Mouse (Mus musculus): ENCODE data around the gene Gm14180. TPM values are rescaled to one million over a fixed set of nuclear protein-coding genes. Genes with fewer than 3 reads are reported as not detected.
"Not testable (repeated sequence)": the region's sequence is repeated elsewhere in the genome, so short reads cannot be mapped to it uniquely, and the experiment has no call there.

Gm14180 gene
- polyA plus RNA-seq, 1 experiment, result not detected

- no peak for DNase-seq
- Histone ChIP-seq H3K27me3 (ENCODE audit: control insufficient read depth, insufficient read depth, low read length) (no peaks in the 10 kb centered on the region), H3K4me3 (ENCODE audit: control insufficient read depth, insufficient read depth, low read length) (no peak overlapping the region), H3K36me3 (ENCODE audit: control insufficient read depth, insufficient read depth, low read length) (no peaks in the 10 kb centered on the region), H3K4me1 (replicated peaks; ENCODE audit: control insufficient read depth, insufficient read depth, low read length) (no peaks in the 10 kb centered on the region), H3K27ac (ENCODE audit: control insufficient read depth, insufficient read depth, low read length) (no peak overlapping the region)
- 84% methylated on average over 2 of the region's 2 CpGs for WGBS
- TF ChIP-seq POLR2A (IDR thresholded peaks at IDR 0.05; ENCODE audit: control insufficient read depth, extremely low read depth, insufficient read depth, low read length, poor library complexity), result no peak
- no peak for TF ChIP-seq CTCF (IDR thresholded peaks at IDR 0.05; ENCODE audit: borderline replicate concordance, control insufficient read depth, extremely low read depth, insufficient read depth, low read length, poor library complexity)
These were observed 10.0 kb downstream of the Gm14180 start for GRCm38 (mm10) chr11:99724061-99724460.

GRCm38 (mm10) chr11:99718759-99719158 lies 15.3 kb downstream of the Gm14180 start:
- TF ChIP-seq POLR2A (IDR thresholded peaks at IDR 0.05; ENCODE audit: control insufficient read depth, extremely low read depth, insufficient read depth, low read length, poor library complexity) (no peak), CTCF (IDR thresholded peaks at IDR 0.05; ENCODE audit: borderline replicate concordance, control insufficient read depth, extremely low read depth, insufficient read depth, low read length, poor library complexity) (no peak)
- no peak overlapping the region for H3K4me3 ChIP-seq (ENCODE audit: control insufficient read depth, insufficient read depth, low read length)
- WGBS, result 94% methylated on average over 1 of the region's 1 CpGs
- no peaks in the 10 kb centered on the region for H3K27me3 ChIP-seq (ENCODE audit: control insufficient read depth, insufficient read depth, low read length)
- H3K27ac ChIP-seq (ENCODE audit: control insufficient read depth, insufficient read depth, low read length), result no peak overlapping the region
- no peaks in the 10 kb centered on the region for H3K36me3 ChIP-seq (ENCODE audit: control insufficient read depth, insufficient read depth, low read length)
- no peak for DNase-seq
- no peaks in the 10 kb centered on the region for H3K4me1 ChIP-seq (replicated peaks; ENCODE audit: control insufficient read depth, insufficient read depth, low read length)

GRCm38 (mm10) chr11:99690463-99690862 lies 43.6 kb downstream of the Gm14180 start, which contains the start of gene Gm14190:
Gm14190 (minus strand) TSS chr11:99690740.
- Histone ChIP-seq H3K4me3 (ENCODE audit: control insufficient read depth, insufficient read depth, low read length) (no peak within 1 kb of the TSS), H3K27ac (ENCODE audit: control insufficient read depth, insufficient read depth, low read length) (no peak within 1 kb of the TSS), H3K36me3 (ENCODE audit: control insufficient read depth, insufficient read depth, low read length) (no peaks in the 10 kb centered on the region), H3K27me3 (ENCODE audit: control insufficient read depth, insufficient read depth, low read length) (no peaks in the 10 kb centered on the region), H3K4me1 (replicated peaks; ENCODE audit: control insufficient read depth, insufficient read depth, low read length) (no peaks in the 10 kb centered on the region)
- TF ChIP-seq CTCF (IDR thresholded peaks at IDR 0.05; ENCODE audit: borderline replicate concordance, control insufficient read depth, extremely low read depth, insufficient read depth, low read length, poor library complexity) (no peak), POLR2A (IDR thresholded peaks at IDR 0.05; ENCODE audit: control insufficient read depth, extremely low read depth, insufficient read depth, low read length, poor library complexity) (no peak)
- DNase-seq, result no peak
- 91% methylated on average over 1 of the region's 1 CpGs for WGBS

GRCm38 (mm10) chr11:99685235-99685634 lies 48.9 kb downstream of the Gm14180 start:
- not testable (repeated sequence) for DNase-seq; H3K27me3 ChIP-seq (ENCODE audit: control insufficient read depth, insufficient read depth, low read length); H3K27ac ChIP-seq (ENCODE audit: control insufficient read depth, insufficient read depth, low read length); H3K4me1 ChIP-seq (replicated peaks; ENCODE audit: control insufficient read depth, insufficient read depth, low read length); H3K36me3 ChIP-seq (ENCODE audit: control insufficient read depth, insufficient read depth, low read length); H3K4me3 ChIP-seq (ENCODE audit: control insufficient read depth, insufficient read depth, low read length)
- WGBS, result 88% methylated on average over 1 of the region's 1 CpGs

Other genes with a start within 250 kb of the Gm14180 start
- 1.5 and 1.7 TPM in 2 replicates for gene Krt23, start 241.2 kb downstream of the Gm14180 start, polyA plus RNA-seq (2012; rRNA removed)
- gene Krt39, start 213.0 kb downstream of the Gm14180 start, polyA plus RNA-seq (2012; rRNA removed), result 0.11 TPM in 1 of 2 replicates, not detected in the other
- gene Krt40, start 191.1 kb downstream of the Gm14180 start, polyA plus RNA-seq (2012; rRNA removed), result 0.09 TPM in 1 of 2 replicates, not detected in the other
- gene Krtap3-3, start 183.4 kb downstream of the Gm14180 start, polyA plus RNA-seq (2012; rRNA removed), result 0.46 and 0.66 TPM in 2 replicates
- gene Krtap3-2, start 177.4 kb downstream of the Gm14180 start, polyA plus RNA-seq (2012; rRNA removed), result 0.15 and 0.19 TPM in 2 replicates
- not detected in 2 replicates for gene Gm11939, start 174.8 kb downstream of the Gm14180 start, polyA plus RNA-seq (2012; rRNA removed)
- gene Krtap3-1, start 167.7 kb downstream of the Gm14180 start, polyA plus RNA-seq (2012; rRNA removed), result 0.43 and 0.81 TPM in 2 replicates
- gene Krtap1-5, start 153.3 kb downstream of the Gm14180 start, polyA plus RNA-seq (2012; rRNA removed), result not detected in 2 replicates
- gene Krtap1-4, start 150.6 kb downstream of the Gm14180 start, polyA plus RNA-seq (2012; rRNA removed), result not detected in 2 replicates
- gene Krtap1-3, start 143.0 kb downstream of the Gm14180 start, polyA plus RNA-seq (2012; rRNA removed), result not detected in 2 replicates
- gene Krtap9-3, start 136.2 kb downstream of the Gm14180 start, polyA plus RNA-seq (2012; rRNA removed), result not detected in 2 replicates
- 0.33 TPM in 1 of 2 replicates, not detected in the other for gene Gm11938, start 131.0 kb downstream of the Gm14180 start, polyA plus RNA-seq (2012; rRNA removed)
- not detected in 2 replicates for gene Gm11937, start 124.1 kb downstream of the Gm14180 start, polyA plus RNA-seq (2012; rRNA removed)
- 0.22 and 0.37 TPM in 2 replicates for gene Krtap2-4, start 119.4 kb downstream of the Gm14180 start, polyA plus RNA-seq (2012; rRNA removed)
- not detected in 2 replicates for gene Gm11562, start 113.9 kb downstream of the Gm14180 start, polyA plus RNA-seq (2012; rRNA removed)
- not detected in 2 replicates for gene Krtap4-1, start 106.1 kb downstream of the Gm14180 start, polyA plus RNA-seq (2012; rRNA removed)
- not detected in 2 replicates for gene Krtap4-2, start 99.2 kb downstream of the Gm14180 start, polyA plus RNA-seq (2012; rRNA removed)
- gene Krtap4-7, start 90.2 kb downstream of the Gm14180 start, polyA plus RNA-seq (2012; rRNA removed), result not detected in 2 replicates
- gene Gm11555, start 84.1 kb downstream of the Gm14180 start, polyA plus RNA-seq (2012; rRNA removed), result not detected in 2 replicates
- gene Gm11563, start 75.3 kb downstream of the Gm14180 start, polyA plus RNA-seq (2012; rRNA removed), result not detected in 2 replicates
- not detected in 2 replicates for gene Krtap4-6, start 68.3 kb downstream of the Gm14180 start, polyA plus RNA-seq (2012; rRNA removed)
- not detected in 2 replicates for gene Gm14190, start 43.5 kb downstream of the Gm14180 start, polyA plus RNA-seq (2012; rRNA removed)
- not detected in 2 replicates for gene Gm11595, start 38.6 kb upstream of the Gm14180 start, polyA plus RNA-seq (2012; rRNA removed)
- gene Krtap4-8, start 46.4 kb upstream of the Gm14180 start, polyA plus RNA-seq (2012; rRNA removed), result not detected in 2 replicates
- gene Krtap4-9, start 50.9 kb upstream of the Gm14180 start, polyA plus RNA-seq (2012; rRNA removed), result 0.17 TPM in 1 of 2 replicates, not detected in the other
- gene Gm11596, start 59.2 kb upstream of the Gm14180 start, polyA plus RNA-seq (2012; rRNA removed), result not detected in 2 replicates
- not detected in 2 replicates for gene Gm11569, start 64.6 kb upstream of the Gm14180 start, polyA plus RNA-seq (2012; rRNA removed)
- gene Gm11554, start 70.2 kb upstream of the Gm14180 start, polyA plus RNA-seq (2012; rRNA removed), result not detected in 2 replicates
- gene Krtap4-13, start 75.6 kb upstream of the Gm14180 start, polyA plus RNA-seq (2012; rRNA removed), result not detected in 2 replicates
- gene Gm11564, start 81.4 kb upstream of the Gm14180 start, polyA plus RNA-seq (2012; rRNA removed), result not detected in 2 replicates
- not detected in 2 replicates for gene 2300003K06Rik, start 103.8 kb upstream of the Gm14180 start, polyA plus RNA-seq (2012; rRNA removed)
- gene Krtap4-16, start 117.3 kb upstream of the Gm14180 start, polyA plus RNA-seq (2012; rRNA removed), result 0.28 TPM in 1 of 2 replicates, not detected in the other
- not detected in 2 replicates for gene Gm11568, start 123.6 kb upstream of the Gm14180 start, polyA plus RNA-seq (2012; rRNA removed)
- gene Gm11559, start 130.2 kb upstream of the Gm14180 start, polyA plus RNA-seq (2012; rRNA removed), result 0.31 TPM in 1 of 2 replicates, not detected in the other
- not detected in 2 replicates for gene Krtap9-1, start 139.1 kb upstream of the Gm14180 start, polyA plus RNA-seq (2012; rRNA removed)
- gene Gm11567, start 144.9 kb upstream of the Gm14180 start, polyA plus RNA-seq (2012; rRNA removed), result not detected in 2 replicates
- 0.13 TPM in 1 of 2 replicates, not detected in the other for gene Krtap31-1, start 173.6 kb upstream of the Gm14180 start, polyA plus RNA-seq (2012; rRNA removed)
- not detected in 2 replicates for gene Gm11565, start 180.5 kb upstream of the Gm14180 start, polyA plus RNA-seq (2012; rRNA removed)
- 0.11 TPM in 1 of 2 replicates, not detected in the other for gene Krtap31-2, start 202.0 kb upstream of the Gm14180 start, polyA plus RNA-seq (2012; rRNA removed)
- not detected in 2 replicates for gene Krtap9-5, start 214.2 kb upstream of the Gm14180 start, polyA plus RNA-seq (2012; rRNA removed)
- not detected in 2 replicates for gene Krtap29-1, start 244.8 kb upstream of the Gm14180 start, polyA plus RNA-seq (2012; rRNA removed)